Mouse (Mus musculus): Measurements from ENCODE around the gene 4930415O20Rik.

- no peak for TF ChIP-seq CTCF (IDR thresholded peaks at IDR 0.05; ENCODE audit: control insufficient read depth, insufficient read depth, insufficient read length)
- no peak for TF ChIP-seq CEBPB (IDR thresholded peaks at IDR 0.05; ENCODE audit: low read depth)
Measured at GRCm38 (mm10) chr15:98535921-98536320, 34.9 kb upstream of the 4930415O20Rik start.

All from C2C12 (cell line).